Mouse (Mus musculus) spleen, postnatal 14 days (tissue): ENCODE measurements around the gene Ccin.
A peak's percentile ranks its signal among the peaks of the same experiment; 100 is the strongest.

ENCODE experiments used
- DNase-seq, 2 experiments: peaks; one replicate each; pipeline ENCODE4 v3.0.0; 2021 to 2022; ENCODE audit warnings: low spot score in 2 of 2

The Ccin gene

GRCm38 (mm10) chr4:43983181-43983580 lies at the start of gene Ccin:
TSS of gene Ccin (plus strand) at chr4:43983483.
- no peak for DNase-seq

- DNase-seq = no peak
Observed at GRCm38 (mm10) chr4:43936186-43936585, 47.1 kb upstream of the Ccin start.

- DNase-seq = no peak
Observed at GRCm38 (mm10) chr4:43936749-43937674, 46.3 kb upstream of the Ccin start.

DNA sequence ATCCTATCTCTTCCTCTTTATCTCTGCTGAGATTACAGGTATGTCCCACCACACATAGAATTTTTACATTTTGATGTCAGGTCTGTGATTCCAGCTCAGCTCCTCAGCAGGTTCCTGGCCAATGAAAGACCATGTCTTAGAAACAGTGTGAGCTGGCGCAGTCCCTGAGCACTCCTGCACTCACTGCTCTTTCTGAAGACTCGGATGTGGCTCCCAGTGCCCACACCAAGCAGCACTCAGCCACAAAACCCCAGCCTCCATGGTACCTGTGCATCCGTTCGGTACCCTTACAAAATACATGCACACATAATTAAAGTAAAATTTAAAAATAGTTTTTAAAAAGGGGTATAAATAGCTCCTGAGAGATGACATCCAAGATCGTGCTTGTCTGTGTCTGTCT lies 42.0 kb upstream of the Ccin start:
- no peak for DNase-seq

DNA sequence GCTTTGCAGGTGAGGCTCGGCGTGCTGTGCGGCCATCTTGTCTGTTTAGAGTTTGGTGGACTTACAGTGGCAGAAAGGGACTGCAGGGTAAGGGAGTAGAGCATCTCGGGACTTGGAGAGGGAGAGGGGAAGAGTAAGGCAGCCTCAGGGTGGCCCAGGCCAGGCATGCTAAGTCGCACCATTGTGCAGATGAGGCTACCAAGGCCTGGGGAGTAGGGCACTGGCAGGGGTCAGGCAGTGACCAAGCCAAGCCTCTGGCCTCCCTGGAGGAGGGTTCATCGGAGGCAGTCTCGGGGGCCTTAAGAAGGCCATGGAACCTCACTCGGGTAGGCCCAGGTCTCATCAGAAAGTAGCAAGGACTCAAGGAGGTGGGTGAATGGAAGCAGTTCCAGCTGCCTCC lies 40.9 kb upstream of the Ccin start:
- DNase-seq = no peak

DNA sequence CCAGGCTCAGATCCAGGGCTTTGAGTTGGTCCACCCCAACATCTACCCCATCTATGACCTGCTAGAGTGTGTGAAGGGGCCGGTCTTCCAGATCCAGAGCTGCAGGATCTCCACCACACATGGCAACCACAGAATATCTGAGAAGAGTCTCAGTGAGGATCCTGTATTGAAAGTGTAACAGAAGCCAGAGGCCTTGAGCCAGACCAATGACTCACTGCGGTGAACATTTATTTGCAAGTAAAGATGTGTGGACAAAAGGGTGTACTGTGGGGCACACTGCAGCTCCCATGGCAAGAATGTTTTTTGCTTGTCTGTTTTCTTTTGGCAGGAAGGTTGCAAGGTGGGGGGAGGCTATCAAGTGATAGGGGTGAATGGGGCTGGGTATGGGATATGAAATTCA lies 35.7 kb upstream of the Ccin start:
- no peak for DNase-seq

DNA sequence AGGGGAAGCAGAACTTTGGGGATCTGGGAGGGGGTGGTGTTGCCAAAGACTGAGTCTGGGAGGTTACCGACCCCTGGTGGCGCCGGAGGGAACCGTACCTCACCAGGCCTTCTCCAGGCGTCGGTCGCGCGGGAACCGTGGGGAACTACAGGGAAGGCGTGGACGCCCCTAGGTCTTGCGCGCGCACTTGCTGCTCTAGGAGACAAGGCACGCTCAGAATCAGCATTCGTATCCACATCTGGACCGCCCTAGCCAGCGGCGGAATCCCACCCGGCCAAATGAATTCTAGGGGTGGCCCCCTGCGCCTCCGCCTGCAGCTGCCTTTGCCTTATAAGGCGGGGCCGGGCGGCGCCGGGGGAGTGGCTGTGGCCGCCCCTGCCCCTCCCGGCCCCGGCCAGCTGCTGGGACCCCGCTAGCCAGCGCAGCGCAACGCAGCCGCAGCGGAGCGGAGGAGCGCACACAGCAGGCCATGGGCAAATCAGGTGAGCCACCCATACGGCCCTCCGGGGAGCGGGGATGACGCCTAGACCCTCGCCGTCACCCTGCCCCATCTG lies 25.9 kb upstream of the Ccin start, which contains the start of gene Glipr2:
Gene Glipr2, plus strand, starts transcription at position 110 of the 554 bp plus-strand sequence.
- peak; percentile 65 to 78 for DNase-seq

- no peak for DNase-seq
Observed at GRCm38 (mm10) chr4:43957846-43958461, 25.3 kb upstream of the Ccin start.

DNA sequence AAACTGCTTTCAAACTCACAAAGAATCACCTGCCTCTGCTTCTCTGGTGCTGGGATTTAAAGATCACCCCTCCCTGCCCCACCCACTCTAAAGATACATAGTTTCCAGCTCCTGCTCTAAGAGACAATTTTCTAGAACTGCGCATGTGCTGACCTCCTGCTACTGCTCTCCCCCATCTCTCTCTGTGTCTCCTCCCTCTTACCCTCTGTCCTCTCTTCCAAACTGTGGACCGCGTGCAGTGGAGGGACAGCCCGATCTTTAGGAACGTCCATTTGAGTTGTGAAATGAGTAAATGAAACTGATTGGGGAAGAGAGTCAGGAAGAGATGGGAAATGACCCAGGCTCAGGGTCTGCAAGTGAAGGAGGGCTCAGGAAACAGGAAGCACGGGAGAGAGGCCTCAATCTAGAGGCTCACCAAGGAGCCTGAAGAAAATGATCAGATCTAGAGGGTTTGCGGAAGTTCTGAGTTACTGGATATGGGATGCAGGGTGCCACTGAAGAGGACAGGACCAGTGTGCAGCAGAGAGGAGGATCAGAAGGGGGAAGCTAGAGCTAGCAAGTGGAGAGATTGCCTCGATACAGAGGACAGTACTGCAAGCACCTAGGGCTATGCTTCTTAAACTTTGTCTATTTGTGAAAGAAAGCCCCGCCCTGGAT lies 23.6 kb upstream of the Ccin start:
- no peak for DNase-seq

- no peak for DNase-seq
Observed at GRCm38 (mm10) chr4:43960207-43960606, 23.1 kb upstream of the Ccin start.

GRCm38 (mm10) chr4:43964326-43964833 lies 18.9 kb upstream of the Ccin start:
- no peak for DNase-seq

DNA sequence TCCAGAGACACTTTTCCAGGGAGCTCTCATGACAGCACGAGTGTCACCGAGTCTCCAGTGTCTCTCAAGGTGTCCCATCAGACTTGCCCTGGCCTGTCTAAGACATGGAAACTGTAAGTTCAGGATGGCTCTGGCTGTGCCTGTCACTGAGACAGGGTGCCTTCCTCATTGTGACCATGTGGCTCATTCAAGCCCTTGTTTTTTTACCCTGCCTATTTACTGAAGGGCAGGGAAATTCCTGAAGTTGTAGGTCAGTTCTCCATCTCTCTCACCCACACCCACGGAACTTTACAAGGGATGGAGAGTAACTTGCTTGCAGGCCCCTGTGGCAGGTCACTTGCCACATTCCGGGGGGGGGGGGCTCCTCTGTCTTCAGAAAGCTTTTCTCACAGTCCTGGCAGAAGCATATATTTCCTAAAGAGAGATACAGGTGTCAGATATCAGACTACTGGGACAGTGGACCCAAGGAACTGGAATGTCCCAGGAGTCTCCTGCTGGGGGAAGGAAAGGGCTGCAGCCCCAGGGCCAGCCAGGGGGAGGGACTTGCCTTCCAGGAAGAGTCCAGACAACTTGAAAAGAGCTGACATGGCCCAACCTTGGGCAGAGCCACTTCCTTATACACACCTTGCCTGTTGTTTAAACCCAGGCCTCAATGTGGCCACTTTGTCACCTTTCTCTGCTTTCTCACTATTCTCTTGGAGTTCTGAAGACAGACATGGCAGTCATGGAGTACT lies 18.2 kb upstream of the Ccin start:
- no peak for DNase-seq

- DNase-seq = no peak
Observed at GRCm38 (mm10) chr4:43965856-43966535, 17.3 kb upstream of the Ccin start.

- no peak for DNase-seq
Observed at GRCm38 (mm10) chr4:43968650-43969049, 14.6 kb upstream of the Ccin start.

DNA sequence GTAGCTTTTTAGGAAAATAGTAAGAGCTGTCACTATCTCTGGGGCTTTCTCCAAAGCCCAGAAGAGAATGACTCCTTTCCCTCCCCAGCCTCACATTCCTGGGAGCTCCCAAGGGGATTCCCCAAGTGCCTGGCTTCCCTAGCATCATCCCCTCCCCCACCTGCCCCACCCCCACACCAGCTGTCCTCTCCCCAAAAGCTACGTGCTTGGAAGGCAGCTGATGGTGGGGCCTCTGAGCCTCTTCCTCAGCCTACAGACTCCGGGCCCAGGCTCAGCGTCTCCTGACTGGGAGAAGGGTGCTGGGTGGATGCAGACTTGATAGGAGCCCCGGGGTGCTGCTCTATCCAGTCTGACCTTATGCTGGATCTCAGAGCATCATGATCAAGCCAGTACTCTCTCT lies 13.9 kb upstream of the Ccin start:
- DNase-seq = no peak

DNA sequence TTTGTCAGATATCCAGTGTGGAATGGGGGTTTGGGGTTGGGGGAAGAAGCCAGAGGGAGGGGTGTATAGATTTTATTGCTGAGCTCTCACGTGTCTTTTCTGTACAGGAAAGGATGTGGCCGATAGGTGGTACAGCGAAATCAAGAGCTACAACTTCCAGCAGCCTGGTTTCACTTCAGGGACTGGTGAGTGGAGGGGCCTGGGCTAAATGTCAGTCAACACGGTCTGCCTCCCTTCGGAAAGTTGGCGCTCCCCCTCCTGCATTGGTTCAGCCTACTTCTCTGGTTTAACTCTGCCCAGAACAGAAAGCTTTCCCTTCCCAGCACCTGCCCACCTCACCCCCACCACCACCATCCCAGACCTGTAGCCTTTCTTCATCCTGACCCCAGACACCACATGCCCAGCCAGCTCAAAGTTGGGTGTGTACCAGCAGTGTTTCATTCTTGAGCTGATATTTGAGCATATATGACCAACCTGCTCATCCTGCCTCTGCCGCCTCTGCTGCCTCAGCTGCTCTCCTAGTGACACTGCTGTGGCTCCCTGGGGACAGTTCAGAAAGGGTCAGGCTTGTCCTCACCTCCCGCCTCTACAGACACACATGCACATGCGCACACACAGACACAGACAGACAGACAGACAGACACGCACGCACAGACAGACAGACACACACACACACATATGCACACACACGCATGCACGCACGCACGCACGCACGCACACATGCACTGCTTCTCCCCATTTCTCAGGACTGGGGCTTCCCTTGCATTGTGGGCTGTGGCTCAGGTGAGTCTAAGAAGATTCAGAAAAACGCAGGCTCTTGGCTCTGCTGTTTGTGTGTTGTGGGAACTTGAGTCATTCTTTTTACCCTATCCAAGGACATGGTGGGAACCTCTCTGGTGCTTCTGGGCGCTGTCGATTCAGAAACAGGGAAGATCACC lies 12.6 kb upstream of the Ccin start:
- DNase-seq = no peak

DNA sequence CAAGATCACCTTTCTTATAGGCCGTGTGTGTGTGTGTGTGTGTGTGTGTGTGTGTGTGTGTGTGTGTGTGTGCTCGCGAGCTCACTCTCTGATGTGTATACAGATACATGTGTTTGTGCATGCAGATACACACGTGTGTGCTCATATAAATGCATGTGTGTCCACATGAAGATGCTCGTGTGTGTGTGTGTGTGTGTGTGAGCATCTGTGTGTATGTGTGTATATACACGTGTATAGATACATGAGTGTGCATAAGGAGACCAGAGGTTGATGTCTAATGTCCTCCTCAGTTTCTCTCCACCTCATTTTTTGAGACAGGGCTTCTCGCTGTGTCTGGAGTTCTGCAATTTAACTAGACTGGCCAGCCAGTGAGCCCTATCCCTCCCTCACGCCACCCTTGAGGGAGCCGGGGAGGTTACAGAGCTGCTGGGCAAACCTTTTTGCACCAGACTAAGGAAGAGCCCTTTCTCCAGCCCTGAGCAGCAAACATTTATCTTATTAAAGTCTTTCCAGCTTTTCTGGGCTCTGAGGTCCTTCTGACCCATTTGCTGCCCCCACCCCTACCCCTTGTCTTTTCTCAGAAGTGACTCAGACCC lies 11.6 kb upstream of the Ccin start:
- no peak for DNase-seq

- DNase-seq = no peak
Observed at GRCm38 (mm10) chr4:43972137-43972591, 11.1 kb upstream of the Ccin start.

DNA sequence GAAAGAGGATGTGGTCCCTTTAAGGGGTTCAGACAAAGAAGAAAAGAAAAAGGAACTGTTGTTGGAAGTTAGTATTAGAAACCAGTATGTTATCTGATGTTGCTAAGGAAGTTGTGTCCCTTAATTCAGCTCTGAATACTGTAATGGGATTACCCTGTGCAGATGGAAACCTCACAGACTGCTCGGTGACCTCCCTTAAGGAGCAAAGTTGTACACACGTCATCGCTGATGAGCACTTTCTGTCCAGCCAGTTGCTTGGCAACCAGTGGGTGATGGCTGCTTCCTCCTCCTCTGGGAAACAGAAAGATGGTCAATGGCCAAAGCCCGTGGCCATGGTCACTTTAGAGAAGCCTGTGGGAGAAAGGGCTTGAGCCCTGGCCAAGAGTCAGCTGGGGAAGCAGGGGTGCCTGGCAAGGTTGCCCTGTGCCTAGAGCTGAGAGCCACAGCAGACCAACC lies 9.7 kb upstream of the Ccin start:
- no peak for DNase-seq
